Mouse (Mus musculus): ENCODE data around the gene Aco1.

Gene Aco1

GRCm38 (mm10) chr4:40218382-40218781 is 75.5 kb downstream of the Aco1 start:
- no peak for DNase-seq (ENCODE audit: low spot score)

GRCm38 (mm10) chr4:40220437-40220836 is 77.6 kb downstream of the Aco1 start:
- DNase-seq (ENCODE audit: low spot score), result no peak

GRCm38 (mm10) chr4:40221004-40221760 is 78.3 kb downstream of the Aco1 start:
- DNase-seq (ENCODE audit: low spot score), result no peak

- DNase-seq (ENCODE audit: low spot score), result no peak
Measured at GRCm38 (mm10) chr4:40221876-40222585, 79.2 kb downstream of the Aco1 start.

- no peak for DNase-seq (ENCODE audit: low spot score)
Measured at GRCm38 (mm10) chr4:40226095-40226494, 83.2 kb downstream of the Aco1 start.

GRCm38 (mm10) chr4:40227131-40227530 is 84.2 kb downstream of the Aco1 start:
- no peak for DNase-seq (ENCODE audit: low spot score)

- no peak for DNase-seq (ENCODE audit: low spot score)
Measured at GRCm38 (mm10) chr4:40227886-40228285, 85.0 kb downstream of the Aco1 start.

- no peak for DNase-seq (ENCODE audit: low spot score)
Measured at GRCm38 (mm10) chr4:40229723-40230122, 86.8 kb downstream of the Aco1 start.

GRCm38 (mm10) chr4:40233062-40233664 is 90.3 kb downstream of the Aco1 start:
- no peak for DNase-seq (ENCODE audit: low spot score)

- DNase-seq (ENCODE audit: low spot score), result no peak
Measured at GRCm38 (mm10) chr4:40234256-40234655, 91.4 kb downstream of the Aco1 start.

- no peak for DNase-seq (ENCODE audit: low spot score)
Measured at GRCm38 (mm10) chr4:40236829-40237228, 93.9 kb downstream of the Aco1 start.

- no peak for DNase-seq (ENCODE audit: low spot score)
Measured at GRCm38 (mm10) chr4:40238483-40239408, 95.9 kb downstream of the Aco1 start.

- no peak for DNase-seq (ENCODE audit: low spot score)
Measured at GRCm38 (mm10) chr4:40239409-40240271, 96.8 kb downstream of the Aco1 start, which contains the start of gene Ddx58. TSS of gene Ddx58 (minus strand) at chr4:40239828.

GRCm38 (mm10) chr4:40240272-40240744 is 97.4 kb downstream of the Aco1 start:
- DNase-seq (ENCODE audit: low spot score), result no peak

- DNase-seq (ENCODE audit: low spot score), result no peak
Measured at GRCm38 (mm10) chr4:40241928-40242327, 99.0 kb downstream of the Aco1 start.

- DNase-seq (ENCODE audit: low spot score), result no peak
Measured at GRCm38 (mm10) chr4:40243006-40243405, 100.1 kb downstream of the Aco1 start.

GRCm38 (mm10) chr4:40244035-40244434 is 101.2 kb downstream of the Aco1 start:
- DNase-seq (ENCODE audit: low spot score), result no peak

All from layer of hippocampus, adult 9-10 months (tissue).